11 mouse cellular contexts compared by ENCODE assay signal in the genomic region with DNA sequence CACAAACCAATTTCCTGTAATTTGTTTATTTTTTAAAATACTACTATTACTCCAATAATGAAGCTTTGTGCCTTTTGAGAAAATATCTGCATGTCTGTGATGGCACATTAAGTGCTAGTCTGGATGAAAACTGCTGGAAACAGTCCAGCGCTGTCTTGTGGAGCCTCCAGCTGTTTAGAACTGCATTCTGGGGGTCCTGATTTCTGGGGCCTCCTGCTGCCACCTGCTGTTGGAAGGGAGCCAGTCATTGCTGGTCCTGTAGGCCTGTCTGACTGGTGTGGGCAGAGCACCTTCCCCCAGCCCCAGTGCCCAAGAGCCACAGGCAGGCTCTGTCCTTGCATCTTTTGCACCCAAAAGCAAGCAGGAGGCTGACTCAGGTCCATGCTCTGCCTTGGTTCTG.
A peak's percentile ranks its signal among the peaks of the same experiment; 100 is the strongest.
DNase-seq lines count a peak whose midpoint lies in the region; ATAC-seq and TF ChIP-seq lines count a peak whose summit lies in the region.
"Had no signal": no experiment of that assay in that cellular context is flagged by ENCODE, and none has a peak within 500 bp of the region (broad histone marks: within the 10 kb centered on the region; RNA-seq: fewer than 3 reads in every experiment).

No protein-coding gene starts in this region.

- TF ChIP-seq CTCF in midbrain, postnatal 0 days (IDR thresholded peaks at IDR 0.05), result peak; percentile 56

- H3K9me3 ChIP-seq in midbrain, postnatal 0 days (ENCODE audit: low read length), result no peaks in the 10 kb centered on the region
- H3K9me3 ChIP-seq in midbrain, embryonic 13.5 days, result no peaks in the 10 kb centered on the region
- no peaks in the 10 kb centered on the region for H3K9me3 ChIP-seq in forebrain, embryonic 15.5 days
- no peaks in the 10 kb centered on the region for H3K9me3 ChIP-seq in neural tube, embryonic 15.5 days (replicated peaks)
- H3K9me3 ChIP-seq: limb, embryonic 15.5 days had no signal

- no peak for ATAC-seq in midbrain, postnatal 0 days (ENCODE audit: low FRiP score)
- ATAC-seq in midbrain, embryonic 13.5 days, result no peak; the same call in 1 of the 2 replicates
- ATAC-seq in forebrain, embryonic 15.5 days (replicated peaks), result peak; percentile 76
- ATAC-seq in neural tube, embryonic 15.5 days (ENCODE audit: low FRiP score), result peak; percentile 69

- DNase-seq in cerebellum, adult 9-10 months, result peak; percentile 61
- DNase-seq in cerebellum, postnatal 36 days, result no peak
- peak; percentile 67 for DNase-seq in midbrain, postnatal 0 days (ENCODE audit: low spot score)
- DNase-seq in T-cell, adult 2 months (ENCODE audit: low spot score), result no peak
- no peak for DNase-seq in adrenal gland, postnatal 25 days
- DNase-seq: heart, postnatal 4 days had no signal

- no peaks in the 10 kb centered on the region for H3K27me3 ChIP-seq in midbrain, postnatal 0 days (ENCODE audit: insufficient read depth, low read length)
- H3K27me3 ChIP-seq in midbrain, embryonic 13.5 days, result no peaks in the 10 kb centered on the region
- H3K27me3 ChIP-seq in forebrain, embryonic 15.5 days, result no peaks in the 10 kb centered on the region
- no peaks in the 10 kb centered on the region for H3K27me3 ChIP-seq in neural tube, embryonic 15.5 days (replicated peaks)
- H3K27me3 ChIP-seq: limb, embryonic 15.5 days had no signal

- no peak overlapping the region for H3K27ac ChIP-seq in midbrain, postnatal 0 days (ENCODE audit: low read depth, low read length)
- no peak overlapping the region for H3K27ac ChIP-seq in midbrain, embryonic 13.5 days
- 0 out of 2 replicates have a peak overlapping the region, but pooled peaks have one; percentile 58 for H3K27ac ChIP-seq in forebrain, embryonic 15.5 days (replicated peaks)
- peak overlapping the region; percentile 41; the same call in 1 of the 2 replicates for H3K27ac ChIP-seq in neural tube, embryonic 15.5 days (replicated peaks)
- H3K27ac ChIP-seq: limb, embryonic 15.5 days had no signal

- H3K36me3 ChIP-seq in midbrain, postnatal 0 days (ENCODE audit: insufficient read depth, low read length), result no peaks in the 10 kb centered on the region
- no peaks in the 10 kb centered on the region for H3K36me3 ChIP-seq in midbrain, embryonic 13.5 days
- H3K36me3 ChIP-seq in forebrain, embryonic 15.5 days, result no peaks in the 10 kb centered on the region
- no peaks in the 10 kb centered on the region for H3K36me3 ChIP-seq in neural tube, embryonic 15.5 days
- H3K36me3 ChIP-seq: limb, embryonic 15.5 days had no signal

- WGBS in midbrain, postnatal 0 days, result 35% methylated on average over 1 of the region's 1 CpGs
- WGBS in midbrain, embryonic 13.5 days, result 50% methylated on average over 1 of the region's 1 CpGs
- 45% methylated on average over 1 of the region's 1 CpGs for WGBS in forebrain, embryonic 15.5 days
- 46% methylated on average over 1 of the region's 1 CpGs for WGBS in neural tube, embryonic 15.5 days

- no peaks in the 10 kb centered on the region for H3K4me1 ChIP-seq in midbrain, postnatal 0 days (ENCODE audit: insufficient read depth, low read length)
- no peaks in the 10 kb centered on the region for H3K4me1 ChIP-seq in midbrain, embryonic 13.5 days (replicated peaks)
- H3K4me1 ChIP-seq in forebrain, embryonic 15.5 days, result peaks cover 5% of the 10 kb centered on the region; the same call in 1 of the 2 replicates
- peaks cover 8% of the 10 kb centered on the region for H3K4me1 ChIP-seq in neural tube, embryonic 15.5 days
- H3K4me1 ChIP-seq: limb, embryonic 15.5 days had no signal

- H3K4me2 ChIP-seq in midbrain, postnatal 0 days (ENCODE audit: low read depth, low read length, poor library complexity, severe bottlenecking), result no peak overlapping the region
- H3K4me2 ChIP-seq in midbrain, embryonic 13.5 days (replicated peaks), result no peak overlapping the region
- no peak overlapping the region for H3K4me2 ChIP-seq in forebrain, embryonic 15.5 days (replicated peaks)
- no peak overlapping the region for H3K4me2 ChIP-seq in neural tube, embryonic 15.5 days
- H3K4me2 ChIP-seq: limb, embryonic 15.5 days had no signal

- no peak overlapping the region for H3K9ac ChIP-seq in midbrain, postnatal 0 days (replicated peaks; ENCODE audit: low read length, poor library complexity, severe bottlenecking)
- H3K9ac ChIP-seq in midbrain, embryonic 13.5 days (replicated peaks), result no peak overlapping the region
- H3K9ac ChIP-seq in forebrain, embryonic 15.5 days (replicated peaks), result no peak overlapping the region
- H3K9ac ChIP-seq in neural tube, embryonic 15.5 days (replicated peaks), result no peak overlapping the region
- H3K9ac ChIP-seq: limb, embryonic 15.5 days had no signal

- H3K4me3 ChIP-seq in midbrain, postnatal 0 days (ENCODE audit: low read depth, low read length), result no peak overlapping the region
- H3K4me3 ChIP-seq in midbrain, embryonic 13.5 days (replicated peaks), result no peak overlapping the region
- H3K4me3 ChIP-seq in forebrain, embryonic 15.5 days, result no peak overlapping the region
- H3K4me3 ChIP-seq in neural tube, embryonic 15.5 days (replicated peaks), result no peak overlapping the region
- H3K4me3 ChIP-seq: erythroblast, embryonic 14.5 days; limb, embryonic 15.5 days had no signal

Comparison
In these comparisons a context has a peak if more than half of its experiments do, and no peak if none do; other contexts are left out.
1. DNase-seq: peak in cerebellum, adult 9-10 months (single experiment) and midbrain, postnatal 0 days (single experiment); none in cerebellum, postnatal 36 days (0 of 2), T-cell, adult 2 months (single experiment) and adrenal gland, postnatal 25 days (single experiment).
2. ATAC-seq: peak in forebrain, embryonic 15.5 days (single experiment) and neural tube, embryonic 15.5 days (single experiment); none in midbrain, postnatal 0 days (single experiment) and midbrain, embryonic 13.5 days (single experiment).
3. H3K27ac ChIP-seq: peak in forebrain, embryonic 15.5 days (single experiment) and neural tube, embryonic 15.5 days (single experiment); none in midbrain, postnatal 0 days (single experiment) and midbrain, embryonic 13.5 days (single experiment).